Mouse (Mus musculus) lung, postnatal 0 days (tissue): ENCODE results near the gene Lmod3. TPM values are rescaled to one million over a fixed set of nuclear protein-coding genes. Genes with fewer than 3 reads are reported as not detected.

Source experiments
- ATAC-seq: fragments of 200-750 bp; cut with Nextera tagmentation; 2 replicates; pipeline ENCODE4 v1.8.0; 2017; ENCODE audit warnings: moderate library complexity
- DNase-seq: peaks from one replicate; pipeline ENCODE4 v3.0.0-alpha.2; 2016; ENCODE audit warnings: low spot score
- H3K27ac ChIP-seq: fragments of 300-500 bp; sonication (generic); 2 replicates; pipeline ENCODE4 v1.5.1; 2014; ENCODE audit warnings: antibody characterized with exemption, mild to moderate bottlenecking, low read length, mixed read lengths
- H3K27me3 ChIP-seq: fragments of 300-500 bp; sonication (generic); replicated peaks from 2 replicates; pipeline ENCODE4 v1.6.1; 2014; ENCODE audit warnings: low read length, mixed read lengths; ENCODE audit not compliant: insufficient read depth
- H3K36me3 ChIP-seq: fragments of 300-500 bp; sonication (generic); 2 replicates; pipeline ENCODE4 v1.6.1; 2014; ENCODE audit warnings: low read length, mixed read lengths; ENCODE audit not compliant: insufficient read depth
- H3K4me1 ChIP-seq: fragments of 300-500 bp; sonication (generic); 2 replicates; pipeline ENCODE4 v1.6.1; 2014; ENCODE audit warnings: antibody characterized with exemption, low read depth, low read length, mixed read lengths; ENCODE audit not compliant: insufficient read depth
- H3K4me2 ChIP-seq: fragments of 300-500 bp; sonication (generic); replicated peaks from 2 replicates; pipeline ENCODE4 v1.6.1; 2014; ENCODE audit warnings: low read depth, mild to moderate bottlenecking, low read length, moderate library complexity, mixed read lengths
- H3K4me3 ChIP-seq: fragments of 300-500 bp; sonication (generic); 2 replicates; pipeline ENCODE4 v1.5.1; 2014; ENCODE audit warnings: low read depth, low read length
- H3K9ac ChIP-seq: fragments of 300-500 bp; sonication (generic); replicated peaks from 2 replicates; pipeline ENCODE4 v1.6.1; 2014; ENCODE audit warnings: low read depth, mild to moderate bottlenecking
- H3K9me3 ChIP-seq: fragments of 300-500 bp; sonication (generic); 2 replicates; pipeline ENCODE4 v1.6.1; 2016; ENCODE audit warnings: low read length, mixed read lengths
- CTCF ChIP-seq: IDR thresholded peaks from 2 replicates; pipeline ENCODE4 v1.5.1; 2016; ENCODE audit warnings: antibody characterized with exemption, mild to moderate bottlenecking
- EP300 ChIP-seq: IDR thresholded peaks from 2 replicates; pipeline ENCODE4 v1.6.1; 2016; ENCODE audit warnings: antibody characterized with exemption, mild to moderate bottlenecking, control low read depth
- WGBS: fragments of 180-500 bp; shearing (Covaris S2); extraction: QIAGEN DNeasy Blood & Tissue Kit; methylation state at CpG from one replicate; pipeline ENCODE4 v1.1.7; 2014; 5-methylcytosine and 5-hydroxymethylcytosine counted together
- polyA plus RNA-seq: library from polyadenylated mRNA; unstranded; fragments of >200 nt; fragmentation: Nextera tagmentation; extraction: Ambion mirVana; gene quantifications from 2 replicates; pipeline ENCODE4 v1.2.1, GENCODE M21; 2015

Lmod3 gene
- polyA plus RNA-seq, 1 experiment from 2014 or later = 0.31 TPM

DNA sequence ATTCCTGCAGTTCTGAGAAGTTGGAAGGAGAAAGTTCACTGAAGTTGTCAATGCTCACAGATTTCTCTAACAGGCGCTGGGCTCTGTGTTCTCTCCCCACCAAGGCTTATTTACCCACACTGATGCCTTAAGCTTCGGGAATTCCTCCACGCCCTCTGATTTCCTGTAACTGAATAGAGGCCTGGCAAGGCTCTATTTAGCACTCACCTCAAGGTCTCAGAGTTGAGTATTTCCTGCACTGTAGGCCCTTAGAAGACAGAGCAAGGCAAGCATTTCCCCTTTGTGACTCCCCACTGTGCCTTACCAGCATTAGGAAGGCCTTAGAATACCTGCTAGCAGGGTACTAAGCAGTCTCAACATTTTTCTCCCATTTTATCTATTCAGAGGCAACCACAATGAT, 44.2 kb downstream of the Lmod3 start:
- no peak overlapping the region for H3K4me3 ChIP-seq
- H3K36me3 ChIP-seq = no peaks in the 10 kb centered on the region
- H3K27me3 ChIP-seq = no peaks in the 10 kb centered on the region
- no peaks in the 10 kb centered on the region for H3K9me3 ChIP-seq
- peak overlapping the region; percentile 43 for H3K27ac ChIP-seq
- no peak overlapping the region for H3K4me2 ChIP-seq
- no peak overlapping the region for H3K9ac ChIP-seq
- H3K4me1 ChIP-seq = peaks cover 10% of the 10 kb centered on the region
- ATAC-seq = no peak
- TF ChIP-seq EP300 (peak; percentile 32; the same call in 1 of the 2 replicates), CTCF (no peak)
- 24% methylated on average over 3 of the region's 3 CpGs for WGBS
- peak; percentile 53 for DNase-seq

DNA sequence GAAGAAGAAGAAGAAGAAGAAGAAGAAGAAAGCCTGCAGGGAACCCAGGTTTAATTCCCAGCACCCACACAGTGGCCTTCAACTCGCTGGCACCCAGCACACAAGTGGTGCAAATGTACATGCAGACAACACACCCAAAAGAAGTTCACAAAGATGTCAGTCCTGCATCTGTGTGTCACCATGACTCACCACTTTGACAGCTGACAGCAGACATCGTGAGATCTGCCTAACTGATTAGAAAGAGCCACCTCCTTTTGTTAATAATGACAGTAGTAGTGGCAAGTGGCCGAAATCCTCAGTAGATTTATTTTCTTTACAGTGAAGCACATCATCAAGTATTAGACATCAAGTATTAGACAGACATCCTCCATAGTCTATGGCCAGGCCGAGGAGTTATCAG, 45.5 kb downstream of the Lmod3 start:
- no peak for TF ChIP-seq CTCF
- TF ChIP-seq EP300 = no peak
- H3K27me3 ChIP-seq = no peaks in the 10 kb centered on the region
- H3K4me2 ChIP-seq = no peak overlapping the region
- H3K9ac ChIP-seq = no peak overlapping the region
- H3K4me1 ChIP-seq = peaks cover 7% of the 10 kb centered on the region
- WGBS = 62% methylated on average over 4 of the region's 4 CpGs
- no peaks in the 10 kb centered on the region for H3K36me3 ChIP-seq
- H3K4me3 ChIP-seq = no peak overlapping the region
- no peak overlapping the region for H3K27ac ChIP-seq
- DNase-seq (no peak), ATAC-seq (no peak)
- H3K9me3 ChIP-seq = no peaks in the 10 kb centered on the region

GRCm38 (mm10) chr6:97205439-97205885, 47.1 kb downstream of the Lmod3 start, which contains the start of gene Uba3:
Gene Uba3 (minus strand): TSS chr6:97205647.
- TF ChIP-seq CTCF (no peak), EP300 (no peak)
- Histone ChIP-seq H3K9ac (peak within 1 kb of the TSS; percentile 86), H3K4me1 (peaks cover 5% of the 10 kb centered on the region), H3K27ac (peak within 1 kb of the TSS; percentile 81), H3K9me3 (no peaks in the 10 kb centered on the region), H3K36me3 (no peaks in the 10 kb centered on the region), H3K4me3 (peak within 1 kb of the TSS; percentile 80), H3K4me2 (peak within 1 kb of the TSS; percentile 87), H3K27me3 (no peaks in the 10 kb centered on the region)
- ATAC-seq (peak; percentile 97), DNase-seq (peak; percentile 99)
- WGBS = under 1% methylated on average over 36 of the region's 38 CpGs

DNA sequence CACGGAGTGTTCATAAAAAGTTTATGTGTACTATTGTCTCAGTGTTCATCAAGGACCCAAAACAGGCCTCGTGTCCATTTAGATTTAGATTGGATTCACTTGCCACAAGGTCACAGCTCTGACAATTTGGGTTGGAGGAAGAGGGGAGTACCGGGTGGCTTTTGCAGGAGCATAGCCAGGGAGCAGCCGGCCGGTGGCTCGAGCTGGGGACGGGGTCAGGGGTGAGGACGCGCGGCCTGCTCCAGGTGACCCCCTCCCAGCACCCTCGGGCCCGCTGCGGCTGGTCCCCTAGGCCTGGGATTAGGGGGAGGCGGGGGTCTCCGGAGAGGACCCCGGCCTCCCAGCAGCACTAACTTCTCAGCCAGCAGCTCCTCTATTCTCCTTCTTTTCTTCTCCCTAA, 47.6 kb downstream of the Lmod3 start:
- no peaks in the 10 kb centered on the region for H3K9me3 ChIP-seq
- ATAC-seq (peak; percentile 24), DNase-seq (peak; percentile 32)
- H3K4me3 ChIP-seq = peak overlapping the region; percentile 80
- WGBS = under 1% methylated on average over 16 of the region's 16 CpGs
- H3K9ac ChIP-seq = peak overlapping the region; percentile 86
- peaks cover 5% of the 10 kb centered on the region for H3K4me1 ChIP-seq
- TF ChIP-seq EP300 (no peak), CTCF (no peak)
- no peaks in the 10 kb centered on the region for H3K27me3 ChIP-seq
- peak overlapping the region; percentile 81 for H3K27ac ChIP-seq
- H3K4me2 ChIP-seq = peak overlapping the region; percentile 87
- H3K36me3 ChIP-seq = no peaks in the 10 kb centered on the region

- 9% methylated on average over 9 of the region's 9 CpGs for WGBS
- H3K36me3 ChIP-seq = no peaks in the 10 kb centered on the region
- peak overlapping the region; percentile 86 for H3K9ac ChIP-seq
- H3K4me1 ChIP-seq = peaks cover 5% of the 10 kb centered on the region
- no peak for TF ChIP-seq CTCF
- no peak for TF ChIP-seq EP300
- H3K4me2 ChIP-seq = peak overlapping the region; percentile 87
- ATAC-seq (no peak), DNase-seq (no peak)
- no peaks in the 10 kb centered on the region for H3K9me3 ChIP-seq
- H3K4me3 ChIP-seq = peak overlapping the region; percentile 80
- no peaks in the 10 kb centered on the region for H3K27me3 ChIP-seq
- 0 out of 2 replicates have a peak overlapping the region, but pooled peaks have one; percentile 23 for H3K27ac ChIP-seq
These were observed 48.2 kb downstream of the Lmod3 start for GRCm38 (mm10) chr6:97204252-97204869.

- Histone ChIP-seq H3K9ac (no peak overlapping the region), H3K27ac (no peak overlapping the region), H3K9me3 (no peaks in the 10 kb centered on the region), H3K4me2 (no peak overlapping the region), H3K4me3 (no peak overlapping the region), H3K36me3 (no peaks in the 10 kb centered on the region), H3K4me1 (peaks cover 5% of the 10 kb centered on the region), H3K27me3 (no peaks in the 10 kb centered on the region)
- WGBS = 47% methylated on average over 3 of the region's 3 CpGs
- no peak for DNase-seq
- TF ChIP-seq EP300 = no peak
- no peak for TF ChIP-seq CTCF
- no peak for ATAC-seq
These were observed 50.1 kb downstream of the Lmod3 start for GRCm38 (mm10) chr6:97202477-97202876.
